Mouse (Mus musculus): ENCODE data around the gene Csad.
"Not testable (repeated sequence)": the region's sequence is repeated elsewhere in the genome, so short reads cannot be mapped to it uniquely, and the experiment has no call there.

Gene Csad

GRCm38 (mm10) chr15:102235371-102236027 is 31.0 kb upstream of the Csad start:
- DNase-seq (ENCODE audit: low spot score in 2 of 2) = no peak

DNA sequence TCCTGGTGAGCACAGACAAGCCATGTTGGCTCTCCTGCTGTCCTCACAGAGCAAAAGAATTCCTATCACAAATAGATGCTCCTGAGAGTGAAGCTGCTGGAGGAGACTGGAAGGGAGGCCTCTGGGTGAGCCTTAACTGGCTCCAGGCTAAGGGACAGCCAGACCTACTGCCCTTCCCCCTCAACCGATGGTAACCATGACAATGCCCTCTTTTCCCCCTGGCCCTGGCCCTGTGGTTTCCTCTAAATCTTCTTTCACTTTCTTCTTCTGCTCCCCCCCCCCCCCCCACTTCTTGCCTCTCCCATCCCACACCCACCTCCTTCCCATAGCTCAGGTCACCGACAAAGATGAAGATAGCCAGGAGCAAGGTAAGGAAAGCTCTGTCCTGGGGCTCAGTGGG is 29.4 kb upstream of the Csad start:
- peak; percentile 60 to 67 for DNase-seq (ENCODE audit: low spot score in 2 of 2)

DNA sequence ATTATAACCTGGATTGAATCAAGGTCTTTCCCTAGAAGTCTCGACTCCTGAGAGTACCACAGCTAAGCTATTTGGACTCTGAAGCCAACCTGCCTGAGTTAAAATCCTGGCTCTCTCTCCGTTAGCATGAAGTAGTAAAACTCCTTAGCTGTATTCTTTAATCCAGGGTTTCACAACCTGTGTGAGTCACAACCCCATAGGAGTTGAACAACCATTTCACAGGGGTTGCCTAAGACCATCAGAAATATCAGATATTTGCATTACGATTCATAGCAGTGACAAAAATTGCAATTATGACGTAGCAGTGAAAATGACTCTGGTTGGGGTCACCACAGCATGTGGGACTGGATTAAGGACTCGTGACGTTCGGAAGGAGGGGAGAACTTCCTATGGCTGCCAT is 28.2 kb upstream of the Csad start:
- no peak for DNase-seq (ENCODE audit: low spot score in 2 of 2)

- DNase-seq (ENCODE audit: low spot score in 2 of 2) = peak; percentile 86 to 89
Observed at GRCm38 (mm10) chr15:102231748-102232147, 27.2 kb upstream of the Csad start, which contains the start of gene Itgb7. TSS of gene Itgb7 (minus strand) at chr15:102231944.

GRCm38 (mm10) chr15:102230408-102231321 is 26.1 kb upstream of the Csad start:
- peak; percentile 66 to 68 for DNase-seq (ENCODE audit: low spot score in 2 of 2)

DNA sequence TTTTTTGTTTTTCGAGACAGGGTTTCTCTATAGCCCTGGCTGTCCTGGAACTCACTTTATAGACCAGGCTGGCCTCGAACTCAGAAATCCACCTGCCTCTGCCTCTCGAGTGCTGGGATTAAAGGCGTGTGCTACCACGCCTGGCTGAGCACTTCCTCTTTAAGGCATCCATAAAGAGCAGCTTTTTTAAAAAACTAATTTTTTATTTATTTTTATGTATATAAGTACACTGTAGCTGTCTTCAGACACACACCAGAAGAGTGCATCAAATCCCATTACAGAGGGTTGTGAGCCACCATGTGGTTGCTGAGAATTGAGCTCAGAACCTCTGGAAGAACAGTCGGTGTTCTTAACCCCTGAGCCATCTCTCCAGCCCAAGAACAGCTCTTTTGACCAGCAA is 21.1 kb upstream of the Csad start:
- DNase-seq (ENCODE audit: low spot score in 2 of 2) = not testable (repeated sequence)

GRCm38 (mm10) chr15:102224992-102225617 is 20.6 kb upstream of the Csad start:
- DNase-seq (ENCODE audit: low spot score in 2 of 2) = peak; percentile 87 to 88

GRCm38 (mm10) chr15:102224186-102224991 is 19.9 kb upstream of the Csad start:
- peak; percentile 82 to 83 for DNase-seq (ENCODE audit: low spot score in 2 of 2)

DNA sequence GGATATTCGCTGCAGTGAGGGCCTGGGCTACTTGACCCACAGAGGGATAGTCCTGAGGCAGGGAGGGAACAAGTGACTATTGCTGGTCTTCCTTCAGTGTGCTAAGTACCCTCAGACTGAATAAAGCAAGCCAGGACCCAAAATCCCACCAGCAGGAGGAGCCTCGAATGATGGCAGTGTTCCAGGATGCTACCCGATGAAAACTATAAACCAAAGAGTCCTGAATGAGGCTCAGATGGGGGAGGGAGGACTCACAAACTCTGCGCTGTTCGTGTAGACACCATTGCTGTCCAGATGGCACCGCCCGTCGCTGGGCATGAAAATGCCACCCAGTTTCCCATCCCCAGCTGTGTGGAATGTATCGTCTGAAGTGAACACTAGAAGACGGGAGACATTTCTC is 17.9 kb upstream of the Csad start:
- DNase-seq (ENCODE audit: low spot score in 2 of 2) = no peak

DNA sequence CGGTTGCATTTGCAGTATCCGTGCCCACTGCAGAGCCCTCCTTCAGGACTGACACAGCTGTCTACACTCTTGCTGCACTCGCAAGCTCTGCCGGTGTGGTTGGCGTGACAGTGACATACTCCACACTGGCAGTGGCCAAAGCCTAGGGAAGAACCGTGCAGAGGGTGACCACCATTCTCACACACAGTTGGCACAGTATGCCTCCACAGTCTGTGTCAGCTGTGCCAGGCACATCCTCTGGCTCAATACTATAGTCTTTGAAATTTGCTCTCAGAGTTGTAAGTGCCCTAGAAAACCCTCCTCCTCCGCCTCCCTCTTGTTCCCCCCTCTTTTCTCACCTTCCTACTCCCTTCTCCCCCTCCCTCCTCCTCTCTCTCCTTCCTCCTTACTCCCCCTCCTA is 12.8 kb upstream of the Csad start:
- no peak for DNase-seq (ENCODE audit: low spot score in 2 of 2)

DNA sequence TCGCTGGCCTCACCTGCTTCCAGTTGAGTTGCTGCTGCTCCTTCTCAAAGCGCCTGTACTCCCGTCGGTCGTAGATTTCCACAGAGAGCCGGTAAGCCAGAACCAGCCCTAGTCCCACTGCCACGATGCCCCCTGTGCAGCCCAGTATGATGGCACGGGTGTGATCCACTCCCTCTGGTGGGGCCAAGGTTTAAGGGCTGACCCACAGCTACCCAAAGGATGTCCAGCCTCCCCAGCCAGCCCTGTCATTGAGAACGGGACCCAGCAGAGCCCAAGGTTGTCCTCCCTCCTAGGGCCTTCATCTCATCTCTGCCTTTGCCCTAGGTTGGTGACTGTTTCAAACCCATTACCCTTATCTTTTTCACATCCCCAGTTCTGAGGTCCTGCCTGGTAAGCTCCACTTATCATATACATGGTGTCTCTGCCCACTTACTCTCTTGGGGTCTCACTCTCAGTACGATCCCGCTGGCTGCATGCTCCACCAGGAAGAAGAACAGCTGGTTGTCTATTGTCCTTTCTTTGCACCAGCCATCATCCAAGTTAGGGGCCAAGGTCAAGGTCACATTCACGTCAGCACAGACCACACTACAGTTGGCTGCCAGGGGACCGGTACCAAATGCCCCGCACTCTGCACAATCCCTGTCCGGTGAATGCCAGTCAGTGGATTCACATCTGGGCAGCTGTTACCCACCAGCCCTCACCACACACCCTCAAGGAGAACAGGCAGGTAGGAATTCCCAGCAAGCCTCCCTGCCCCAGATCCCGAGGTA is 12.1 kb upstream of the Csad start:
- no peak for DNase-seq (ENCODE audit: low spot score in 2 of 2)

DNA sequence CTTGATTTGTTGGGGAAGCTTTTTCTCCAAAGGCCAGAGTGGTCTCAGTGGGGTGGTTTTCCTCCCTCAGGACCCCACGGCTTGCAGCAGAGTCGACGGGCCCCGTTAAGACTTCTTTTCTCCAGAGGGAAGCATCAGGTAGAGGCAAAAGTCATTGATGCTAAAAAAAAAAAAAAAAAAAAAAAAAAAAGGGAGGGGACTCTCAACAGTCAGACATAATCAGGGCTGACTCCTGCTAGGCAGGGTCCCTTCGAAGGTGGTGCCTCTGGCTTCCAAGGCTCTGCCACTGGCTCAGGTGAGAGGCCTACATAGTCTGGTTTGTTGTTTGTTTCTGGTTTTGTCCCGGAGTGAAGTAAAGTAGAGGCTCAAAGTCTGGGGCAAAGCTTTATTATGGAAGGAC is 11.1 kb upstream of the Csad start:
- DNase-seq (ENCODE audit: low spot score in 2 of 2) = no peak

DNA sequence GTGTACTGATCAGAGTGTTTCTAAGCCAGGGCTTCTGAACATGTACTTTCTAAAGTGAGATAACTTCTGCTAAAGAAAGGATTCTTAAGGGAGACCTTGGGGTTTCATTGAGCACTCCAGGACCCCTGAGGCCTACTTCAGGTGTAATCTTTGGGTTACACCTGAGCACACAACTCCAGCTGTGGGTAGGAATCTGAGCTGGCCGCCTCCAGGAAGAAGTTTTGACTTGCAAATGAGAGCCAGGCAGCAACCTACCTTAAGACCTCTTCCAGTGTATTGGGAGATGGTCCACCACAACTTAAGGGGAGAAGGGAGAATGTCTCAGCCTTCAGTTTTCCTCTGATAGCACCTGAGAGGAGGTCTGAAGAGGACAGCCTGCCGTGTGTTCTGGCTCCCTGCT is 9.6 kb upstream of the Csad start:
- no peak for DNase-seq (ENCODE audit: low spot score in 2 of 2)

- DNase-seq (ENCODE audit: low spot score in 2 of 2) = no peak
Observed at GRCm38 (mm10) chr15:102211895-102212294, 7.4 kb upstream of the Csad start.

- no peak for DNase-seq (ENCODE audit: low spot score in 2 of 2)
Observed at GRCm38 (mm10) chr15:102210816-102211215, 6.3 kb upstream of the Csad start.

GRCm38 (mm10) chr15:102209114-102209513 is 4.6 kb upstream of the Csad start:
- DNase-seq (ENCODE audit: low spot score in 2 of 2) = peak; percentile 32 to 39

GRCm38 (mm10) chr15:102208092-102208561 is 3.6 kb upstream of the Csad start:
- peak; percentile 47 to 54 for DNase-seq (ENCODE audit: low spot score in 2 of 2)

DNA sequence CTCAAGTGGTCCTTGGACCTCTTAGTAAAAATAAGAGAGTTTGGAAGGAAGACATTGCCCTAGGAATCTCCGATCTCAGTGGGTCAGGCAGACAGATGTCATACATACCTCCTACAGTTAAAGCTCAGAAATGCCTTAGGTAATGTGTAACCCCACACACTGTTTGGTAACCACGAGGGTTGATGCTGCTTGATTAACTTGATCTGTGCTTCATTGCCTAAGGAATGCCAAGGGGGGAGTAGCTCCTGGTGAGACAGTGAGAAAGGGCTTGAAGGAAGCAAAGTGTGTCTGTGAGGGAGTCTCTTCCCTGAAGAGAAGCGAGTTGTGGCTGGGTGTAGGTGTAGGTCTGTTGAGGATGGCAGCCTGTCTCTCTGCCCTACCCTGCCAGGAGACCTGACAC is 2.8 kb upstream of the Csad start:
- DNase-seq (ENCODE audit: low spot score in 2 of 2) = no peak

GRCm38 (mm10) chr15:102205779-102206178 is 1.3 kb upstream of the Csad start:
- no peak for DNase-seq (ENCODE audit: low spot score in 2 of 2)

DNA sequence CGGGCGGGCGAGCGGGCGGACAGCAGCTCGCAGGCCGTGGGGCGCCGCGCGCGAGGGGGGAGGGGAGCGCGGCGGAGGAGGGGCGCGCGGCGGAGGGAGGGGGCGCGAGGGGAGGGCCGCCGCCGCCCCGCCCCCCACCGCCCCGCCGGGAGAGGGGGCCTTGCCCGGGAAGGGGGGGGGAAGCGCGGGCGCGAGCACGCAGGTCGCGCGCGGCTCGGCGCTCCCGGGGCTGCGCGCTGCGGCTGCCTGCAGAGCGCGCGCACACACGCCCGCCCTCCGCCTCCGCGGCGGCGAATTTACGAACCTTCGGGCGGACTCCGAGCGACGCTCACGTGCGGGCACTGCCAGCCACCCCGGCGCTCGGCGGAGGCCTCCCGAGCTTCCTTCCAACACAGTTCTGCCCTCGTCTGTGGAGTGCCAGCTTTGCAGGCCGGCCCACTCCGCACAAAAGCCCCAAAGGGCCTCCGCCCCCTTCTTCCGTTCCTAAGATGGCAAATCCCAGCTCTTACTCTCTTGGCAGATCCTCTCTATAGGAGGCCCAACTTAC is 616 bp downstream of the Csad start:
- peak; percentile 65 to 67 for DNase-seq (ENCODE audit: low spot score in 2 of 2)

Measured in spleen, postnatal 36 days (tissue).